Mouse (Mus musculus): ENCODE measurements at regions not wholly inside any gene's neighbourhood (a gene's known extent, or its start where the extent isn't known, plus 50 kb on each side); places are given as distances from the start of the nearest gene placed in this dataset.
A peak's percentile ranks its signal among the peaks of the same experiment; 100 is the strongest.

DNA sequence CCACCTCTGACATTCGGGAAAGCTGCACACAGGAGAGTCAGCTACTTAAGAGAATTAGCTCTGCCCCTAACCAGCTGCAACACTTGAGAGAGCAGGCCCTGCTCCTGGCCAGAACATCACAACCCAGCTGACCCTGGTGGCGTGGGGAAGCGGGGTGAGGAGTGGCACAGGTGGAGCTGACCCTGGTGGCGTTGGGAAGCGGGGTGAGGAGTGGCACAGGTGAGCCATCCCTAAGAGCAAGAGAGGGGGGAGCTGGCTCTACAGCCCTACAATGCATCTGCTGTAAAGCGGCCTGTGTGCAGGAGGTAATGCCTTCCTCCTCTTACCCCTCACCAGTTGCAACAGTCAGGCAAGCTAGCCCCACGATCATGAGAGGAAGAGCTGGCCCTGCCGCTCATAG, 293.5 kb upstream of the N6amt1 start:
- DNase-seq: no peak

- DNase-seq: no peak
Observed at GRCm38 (mm10) chr16:87049741-87050383, 304.1 kb upstream of the N6amt1 start.

DNA sequence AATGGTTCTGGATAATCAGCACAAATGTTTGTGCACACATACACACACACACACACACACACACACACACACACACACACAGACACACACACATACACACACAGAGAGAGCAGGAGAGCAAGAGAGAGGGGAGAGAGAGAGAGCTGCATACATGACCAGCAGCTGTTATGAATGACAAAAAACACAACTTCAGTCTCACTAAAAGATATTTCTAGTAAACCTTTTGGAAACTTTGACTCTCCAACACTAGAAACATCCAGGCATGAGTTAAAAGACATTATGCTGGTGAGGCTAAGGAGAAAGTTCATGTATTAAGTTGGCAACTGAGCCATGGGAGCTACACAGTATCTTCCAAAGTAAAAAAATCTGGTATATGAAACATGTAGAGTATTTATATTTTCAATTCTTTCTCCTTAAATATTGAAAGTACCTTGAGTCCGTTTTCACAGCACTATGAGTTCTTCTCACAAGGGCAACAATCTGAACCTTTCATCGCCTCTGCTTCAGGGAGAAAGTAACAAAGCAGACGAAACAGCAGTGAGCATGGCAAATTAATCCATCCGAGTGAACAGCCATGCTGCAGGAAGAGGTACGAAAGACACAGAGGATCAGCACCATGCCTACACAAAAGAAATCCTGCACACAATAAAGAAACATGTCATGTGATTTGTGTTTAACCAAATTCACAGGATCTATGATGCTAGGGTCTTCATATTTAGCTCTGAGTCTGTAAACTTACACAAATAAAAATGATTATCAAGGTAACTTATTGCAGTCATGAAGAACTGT, 309.0 kb upstream of the N6amt1 start:
- no peak for DNase-seq

- DNase-seq: no peak
Observed at GRCm38 (mm10) chr16:87043689-87044088, 310.3 kb upstream of the N6amt1 start.

GRCm38 (mm10) chr16:87040366-87040765, 313.6 kb upstream of the N6amt1 start:
- DNase-seq: no peak

- DNase-seq: no peak
Observed at GRCm38 (mm10) chr16:87039861-87040260, 314.1 kb upstream of the N6amt1 start.

DNA sequence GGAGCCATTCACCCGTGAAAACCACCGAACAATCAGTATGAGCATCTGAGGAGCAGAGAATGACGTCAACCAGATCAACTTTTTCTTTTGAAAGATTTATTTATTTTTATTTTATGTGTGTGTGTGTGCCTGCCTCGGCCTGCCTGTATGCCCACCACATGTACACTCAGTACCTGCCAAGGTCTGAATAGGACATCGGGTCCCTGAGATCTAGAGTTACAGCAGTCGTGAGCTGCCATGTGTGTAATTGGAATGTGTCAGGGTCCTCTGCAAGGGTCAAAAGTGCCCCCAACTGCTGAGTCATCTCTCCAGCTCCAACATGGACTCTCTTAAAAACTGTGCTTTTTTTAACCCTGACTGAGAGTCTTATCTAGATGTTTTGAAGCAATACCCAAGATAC, 316.9 kb upstream of the N6amt1 start:
- no peak for DNase-seq

DNA sequence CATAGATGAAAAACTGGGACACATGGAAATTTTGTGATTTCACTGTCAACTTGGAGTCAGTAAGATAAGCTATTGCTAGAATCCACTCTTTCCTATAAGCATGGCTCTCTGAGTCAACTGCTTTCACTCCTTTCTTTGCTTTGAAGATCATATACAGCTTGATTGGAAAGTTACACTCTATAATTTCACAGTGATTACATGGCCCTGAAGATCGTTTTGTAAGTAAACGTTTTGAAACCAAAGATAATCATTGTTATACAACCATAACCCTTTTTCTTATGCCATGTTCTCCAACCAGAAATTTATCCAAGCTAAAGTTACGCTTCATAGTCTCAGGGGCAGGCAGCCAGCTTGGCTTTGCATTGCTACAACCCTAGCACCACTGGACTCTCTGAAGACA, 322.1 kb upstream of the N6amt1 start:
- DNase-seq: no peak

DNA sequence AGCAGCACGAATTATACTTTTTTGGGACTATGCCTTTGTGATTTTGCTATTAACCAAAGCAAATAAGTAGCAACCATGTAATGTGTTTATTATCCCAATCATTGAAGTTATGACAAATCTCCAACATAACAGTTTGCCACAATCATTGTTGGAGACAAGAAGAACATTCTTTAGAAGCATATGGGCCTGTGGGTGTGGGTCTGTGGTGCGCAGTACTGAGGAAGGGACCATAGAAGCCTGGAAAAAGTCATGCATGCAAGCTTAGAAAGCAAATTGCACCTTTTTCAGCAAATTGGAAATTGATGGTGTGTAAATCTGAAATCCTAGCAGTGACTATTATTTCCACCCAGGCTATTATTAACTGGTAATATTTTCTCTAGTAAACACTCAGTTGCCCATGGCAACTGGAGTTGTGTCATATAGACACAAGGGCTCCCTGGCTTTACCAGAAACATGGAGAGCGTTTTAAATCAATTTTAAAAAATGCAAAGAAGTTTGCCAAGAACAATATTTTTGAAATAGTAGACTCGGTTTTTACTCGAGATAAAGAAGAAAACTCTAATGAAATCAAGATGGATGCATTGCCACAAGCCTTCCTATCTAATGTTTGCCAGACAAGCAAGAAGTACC, 325.4 kb upstream of the N6amt1 start:
- DNase-seq: no peak

DNA sequence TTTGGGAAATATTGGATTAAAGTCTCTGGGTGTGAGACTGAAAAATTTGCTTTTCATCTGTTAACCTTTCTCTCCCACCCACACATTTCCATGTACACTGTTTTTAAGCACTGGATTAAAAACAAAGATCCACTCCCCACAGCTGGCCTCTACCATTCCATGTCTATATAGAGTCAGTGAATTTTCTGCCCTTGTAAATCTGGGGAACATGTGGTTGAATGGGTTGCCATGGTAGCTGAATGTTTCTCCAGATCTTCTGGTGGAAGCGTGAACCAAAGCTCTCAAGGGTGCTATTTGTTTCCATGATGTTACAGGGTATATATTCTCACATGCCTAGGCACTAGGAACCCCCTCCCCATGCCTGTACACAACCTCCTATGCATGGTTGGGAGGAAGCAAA, 326.4 kb upstream of the N6amt1 start:
- no peak for DNase-seq

DNA sequence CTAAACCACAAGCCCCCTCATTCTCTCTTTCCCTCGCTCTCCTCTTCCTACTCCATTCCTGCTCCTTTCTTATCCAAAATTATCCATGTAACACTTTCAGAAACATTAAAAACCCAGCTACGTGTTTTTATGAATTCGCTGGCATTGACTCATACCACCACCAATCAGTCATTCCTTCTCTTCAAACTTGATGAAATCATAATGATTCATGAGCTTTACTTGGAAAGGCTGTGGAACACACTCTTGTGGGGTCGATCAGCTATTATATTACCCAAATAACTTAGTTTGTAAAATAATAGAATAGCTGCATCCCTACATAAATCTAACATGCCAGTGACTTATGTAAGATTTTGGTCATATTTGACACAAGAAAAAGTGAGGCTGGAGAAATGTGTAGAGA, 331.9 kb upstream of the N6amt1 start:
- no peak for DNase-seq

GRCm38 (mm10) chr16:87017107-87017670, 336.8 kb upstream of the N6amt1 start:
- no peak for DNase-seq

DNA sequence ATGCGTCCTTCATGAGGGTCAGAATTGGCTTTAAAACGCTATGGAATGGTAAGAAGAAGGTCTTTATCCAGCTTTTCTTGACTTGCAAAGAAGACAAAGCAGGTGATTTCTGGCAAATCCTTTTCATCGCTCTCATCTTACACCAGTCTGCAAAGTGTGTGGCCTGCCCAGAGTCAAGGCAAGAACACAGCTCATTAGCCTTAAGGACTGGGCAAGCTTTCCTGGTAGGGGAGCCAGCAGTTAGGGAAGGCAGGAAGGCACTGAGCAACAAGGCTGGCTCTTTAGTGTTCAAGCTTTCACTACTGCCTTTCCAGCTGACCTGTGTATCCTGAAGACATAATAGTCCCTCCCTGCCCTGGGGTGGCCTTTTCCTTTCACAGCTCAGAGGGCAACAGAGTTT, 352.4 kb upstream of the N6amt1 start:
- DNase-seq: no peak

DNA sequence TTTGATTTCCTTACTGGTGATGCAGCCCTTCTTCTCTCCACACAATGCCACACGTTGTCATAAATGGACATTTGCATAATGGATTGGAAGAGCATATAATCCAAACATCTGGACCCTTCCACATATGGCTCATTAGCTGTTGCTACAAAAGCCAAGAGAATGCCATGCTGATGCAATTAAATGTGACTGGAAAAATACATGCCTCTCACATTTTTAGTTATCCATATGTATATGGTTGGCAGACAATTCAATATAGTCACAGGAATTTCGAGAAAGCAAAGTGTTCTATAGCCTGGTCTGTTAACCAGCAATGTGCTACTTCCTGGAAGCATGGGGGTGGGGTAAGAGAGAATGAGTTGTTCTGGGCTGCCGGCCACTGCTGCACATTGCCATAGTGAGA, 352.9 kb upstream of the N6amt1 start:
- no peak for DNase-seq

GRCm38 (mm10) chr16:86971691-86972090, 382.3 kb upstream of the N6amt1 start:
- no peak for DNase-seq

DNA sequence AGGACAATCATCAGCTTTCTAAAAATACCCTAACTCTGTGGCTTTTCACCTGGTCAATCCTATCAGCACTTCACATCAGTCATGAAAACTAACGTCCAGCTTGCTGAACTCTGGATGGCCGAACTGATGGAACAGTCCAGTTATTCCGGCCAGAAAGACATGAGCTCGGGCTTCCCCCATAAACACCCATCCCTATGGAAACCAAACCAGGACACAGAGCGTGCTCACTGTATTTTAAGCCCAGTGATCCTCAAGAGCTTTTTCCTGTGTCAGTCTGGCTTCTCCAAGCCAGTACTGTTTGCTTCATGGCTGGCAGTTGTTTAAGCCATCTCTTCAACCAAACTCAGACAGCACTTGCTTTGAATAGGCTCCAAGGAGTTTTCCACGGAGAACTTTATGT, 404.3 kb upstream of the N6amt1 start:
- DNase-seq: no peak

DNA sequence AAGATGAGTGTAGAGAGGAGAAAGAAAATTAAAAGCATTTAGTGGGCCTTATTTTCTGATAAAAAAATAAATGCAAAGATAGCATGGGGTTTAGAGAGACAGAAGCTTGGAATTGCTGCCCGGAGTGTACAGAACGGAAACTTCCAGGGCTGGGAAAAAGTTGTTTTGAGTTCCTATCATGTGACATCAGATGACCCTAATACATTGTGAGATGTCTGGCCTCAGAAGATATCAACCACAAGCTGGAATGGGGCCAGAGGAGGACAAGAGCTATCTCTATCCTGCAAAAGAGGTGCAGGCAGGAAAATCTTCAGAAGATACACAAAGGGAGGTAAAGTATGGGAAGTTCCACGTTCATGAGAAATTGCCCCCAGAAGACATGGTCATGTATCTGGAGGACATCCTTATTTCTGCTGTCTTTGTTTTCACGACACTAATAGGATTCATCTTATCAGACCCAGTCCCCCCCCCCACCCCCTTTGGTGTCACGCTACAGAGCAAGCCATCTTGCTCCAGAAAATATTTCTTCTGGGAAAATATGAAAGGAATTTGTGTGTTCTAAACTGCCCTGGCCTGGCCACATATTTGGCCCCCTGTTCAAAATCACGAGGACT, 408.3 kb upstream of the N6amt1 start:
- DNase-seq: no peak

DNA sequence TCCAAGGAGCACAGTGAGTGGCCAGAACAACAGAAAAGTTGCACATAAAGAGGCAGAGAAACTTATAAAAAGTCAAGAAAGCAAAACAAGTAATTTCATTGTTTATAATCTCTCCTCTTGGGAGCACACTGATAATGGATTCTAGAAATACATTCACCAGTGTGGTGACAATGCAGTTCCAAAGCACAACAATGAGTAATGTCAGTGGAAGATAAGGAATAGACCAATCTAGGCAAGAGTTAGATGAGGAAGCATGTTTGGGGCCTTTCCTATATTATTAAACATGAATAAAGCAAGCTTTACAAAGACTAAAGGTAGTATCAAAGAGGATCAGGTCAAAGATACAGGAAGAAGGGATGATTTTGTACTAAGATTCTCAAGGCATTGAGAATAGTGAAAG, 408.9 kb upstream of the N6amt1 start:
- no peak for DNase-seq

- DNase-seq: no peak
Observed at GRCm38 (mm10) chr16:86934989-86935388, 419.0 kb upstream of the N6amt1 start.

DNA sequence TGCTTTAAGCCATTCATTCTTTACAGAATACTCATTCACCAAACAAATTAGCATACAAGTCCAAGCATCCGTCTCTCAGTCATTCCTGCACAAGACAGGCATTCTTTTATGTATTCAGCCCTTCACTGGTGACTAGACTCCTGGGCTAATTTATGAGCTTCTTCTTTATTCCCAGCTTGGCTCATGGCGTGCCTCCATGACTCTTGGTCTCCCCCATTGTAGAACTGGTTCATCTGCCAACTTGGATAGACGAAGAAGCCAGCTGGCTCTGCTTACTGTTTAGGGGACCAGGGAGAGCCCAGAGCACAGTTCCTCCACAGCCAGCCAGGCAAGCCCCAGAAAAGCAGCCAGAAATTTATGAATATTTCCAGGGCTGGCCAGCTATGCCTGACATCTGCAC, 421.2 kb upstream of the N6amt1 start:
- DNase-seq: peak; percentile 24 to 37

DNA sequence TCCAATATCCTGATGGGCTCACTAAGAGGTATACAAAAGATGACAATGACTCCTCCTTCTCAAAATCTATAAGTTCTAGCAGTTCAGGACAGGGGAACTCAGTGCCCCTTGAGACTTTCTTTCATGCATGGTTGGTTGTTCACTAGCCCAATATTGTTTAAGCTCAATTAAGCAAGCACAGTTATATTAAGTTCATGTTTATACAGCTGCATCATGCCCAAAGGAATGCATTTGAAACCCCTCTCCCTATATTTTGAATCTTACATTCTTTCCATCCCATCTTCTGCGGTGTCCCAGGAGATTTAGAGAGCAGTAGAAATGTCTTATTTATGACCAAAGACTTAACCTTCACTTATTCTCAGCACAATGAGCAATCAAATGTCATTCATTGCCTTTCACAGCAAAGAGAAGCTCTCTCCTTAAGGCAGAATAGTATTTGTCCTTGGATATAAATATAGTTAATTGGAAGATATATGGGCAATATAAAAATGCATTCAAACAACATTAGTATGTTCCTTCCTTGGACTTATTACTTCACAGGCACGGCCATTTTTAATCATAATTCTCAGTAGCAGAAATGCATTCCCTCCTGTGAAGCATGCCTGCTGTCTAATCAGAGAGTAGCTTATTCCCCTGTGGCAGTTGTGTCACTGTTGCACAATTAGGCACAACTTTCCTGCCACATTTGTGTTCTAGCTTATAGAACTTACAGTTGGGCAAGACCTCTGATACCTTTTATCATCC, 455.8 kb upstream of the N6amt1 start:
- DNase-seq: no peak

- no peak for DNase-seq
Observed at GRCm38 (mm10) chr16:86894982-86895381, 459.0 kb upstream of the N6amt1 start.

DNA sequence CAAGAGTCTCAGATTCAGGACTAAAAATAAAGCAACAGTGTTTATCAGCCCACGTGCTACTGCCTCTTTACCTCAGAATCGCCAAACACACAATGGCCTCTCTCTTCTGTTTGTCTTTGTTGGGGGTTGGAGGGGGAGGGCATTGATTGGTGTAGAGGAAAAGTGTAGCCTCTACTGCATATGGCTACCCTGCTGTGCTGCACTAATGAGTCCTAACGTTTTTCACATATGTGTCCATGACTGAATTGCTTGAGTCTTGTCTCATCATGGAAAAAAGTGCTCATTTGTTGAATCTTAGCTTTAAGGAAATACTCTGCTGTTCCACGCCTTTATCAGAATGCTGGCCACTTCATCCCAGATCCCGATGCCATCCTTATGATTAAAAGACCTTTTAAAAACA, 459.7 kb upstream of the N6amt1 start:
- DNase-seq: no peak

All from cerebellum, adult 18-20 months (tissue).